Mouse (Mus musculus) myocyte (in vitro differentiated cells): ENCODE data around the gene Szrd1. TPM values are rescaled to one million over a fixed set of nuclear protein-coding genes. Genes with fewer than 3 reads are reported as not detected.
"Not testable (repeated sequence)": the region's sequence is repeated elsewhere in the genome, so short reads cannot be mapped to it uniquely, and the experiment has no call there.

Experiments
- H3K27me3 ChIP-seq: one replicate; pipeline ENCODE4 v1.6.1; 2011; ENCODE audit not compliant: control insufficient read depth, insufficient read depth, insufficient read length
- H3K36me3 ChIP-seq: one replicate; pipeline ENCODE4 v1.6.1; 2011; ENCODE audit not compliant: control insufficient read depth, insufficient read depth
- H3K4me2 ChIP-seq: one replicate; pipeline ENCODE4 v1.6.1; 2011; ENCODE audit warnings: low read depth, control low read depth
- H3K4me3 ChIP-seq: one replicate; pipeline ENCODE4 v1.5.1; 2011; ENCODE audit warnings: mild to moderate bottlenecking, control low read depth, moderate library complexity
- H3K79me2 ChIP-seq: one replicate; pipeline ENCODE4 v1.6.1; 2011; ENCODE audit not compliant: control insufficient read depth, insufficient read depth
- H3ac ChIP-seq: one replicate; pipeline ENCODE4 v1.6.1; 2011; ENCODE audit not compliant: control insufficient read depth, insufficient read length
- CEBPB ChIP-seq: IDR thresholded peaks from 2 replicates; pipeline ENCODE4 v1.6.1; 2011; ENCODE audit warnings: mild to moderate bottlenecking, moderate library complexity; ENCODE audit not compliant: poor library complexity, insufficient read depth, severe bottlenecking
- E2F4 ChIP-seq: IDR thresholded peaks from one replicate; pipeline ENCODE4 v1.6.1; 2011; ENCODE audit warnings: mild to moderate bottlenecking, control low read depth, moderate library complexity; ENCODE audit not compliant: insufficient read depth
- MAX ChIP-seq: IDR thresholded peaks from one replicate; pipeline ENCODE4 v1.6.1; 2011; ENCODE audit warnings: low read depth, mild to moderate bottlenecking, control low read depth
- MYOD1 ChIP-seq, 3 experiments: IDR thresholded peaks; one replicate each; pipeline ENCODE4 v1.6.1; 2011; ENCODE audit warnings: control low read depth in 2 of 3, low read depth in 2 of 3, mild to moderate bottlenecking in 2 of 3, moderate library complexity in 1 of 3; ENCODE audit not compliant: insufficient read length in 2 of 3, control insufficient read depth in 1 of 3
- MYOG ChIP-seq, 3 experiments: IDR thresholded peaks; one replicate each; pipeline ENCODE4 v1.6.1; 2011; ENCODE audit warnings: control low read depth in 2 of 3, low read depth in 2 of 3, mild to moderate bottlenecking in 2 of 3; ENCODE audit not compliant: insufficient read length in 2 of 3, control insufficient read depth in 1 of 3, insufficient read depth in 1 of 3
- POLR2A ChIP-seq: IDR thresholded peaks from one replicate; pipeline ENCODE4 v1.6.1; 2011; ENCODE audit warnings: low read depth, mild to moderate bottlenecking, control low read depth, moderate library complexity; ENCODE audit not compliant: insufficient read length
- POLR2AphosphoS2 ChIP-seq: IDR thresholded peaks from one replicate; pipeline ENCODE4 v1.6.1; 2011; ENCODE audit warnings: low read depth, control low read depth; ENCODE audit not compliant: insufficient read length
- REST ChIP-seq: IDR thresholded peaks from one replicate; pipeline ENCODE4 v1.6.1; 2011; ENCODE audit warnings: mild to moderate bottlenecking, control low read depth, moderate library complexity; ENCODE audit not compliant: insufficient read depth, insufficient read length
- SRF ChIP-seq: IDR thresholded peaks from one replicate; pipeline ENCODE4 v1.6.1; 2011; ENCODE audit warnings: low read depth; ENCODE audit not compliant: control insufficient read depth, insufficient read length
- TCF12 ChIP-seq: IDR thresholded peaks from one replicate; pipeline ENCODE4 v1.6.1; 2011; ENCODE audit warnings: mild to moderate bottlenecking, control low read depth; ENCODE audit not compliant: poor library complexity, insufficient read depth, severe bottlenecking
- TCF3 ChIP-seq: IDR thresholded peaks from one replicate; pipeline ENCODE4 v1.6.1; 2011; ENCODE audit warnings: low read depth, control low read depth; ENCODE audit not compliant: insufficient read length
- USF1 ChIP-seq: IDR thresholded peaks from one replicate; pipeline ENCODE4 v1.6.1; 2011; ENCODE audit warnings: low read depth, mild to moderate bottlenecking, control low read depth, moderate library complexity
- polyA plus RNA-seq: library from polyadenylated mRNA; unstranded; fragments of >200 nt; fragmentation: generic; extraction: Trizol; gene quantifications from one replicate; pipeline ENCODE4 v1.2.1, GENCODE M21; 2012; ENCODE audit warnings: missing spikeins

The Szrd1 gene
- polyA plus RNA-seq, 1 experiment, result 107 TPM

DNA sequence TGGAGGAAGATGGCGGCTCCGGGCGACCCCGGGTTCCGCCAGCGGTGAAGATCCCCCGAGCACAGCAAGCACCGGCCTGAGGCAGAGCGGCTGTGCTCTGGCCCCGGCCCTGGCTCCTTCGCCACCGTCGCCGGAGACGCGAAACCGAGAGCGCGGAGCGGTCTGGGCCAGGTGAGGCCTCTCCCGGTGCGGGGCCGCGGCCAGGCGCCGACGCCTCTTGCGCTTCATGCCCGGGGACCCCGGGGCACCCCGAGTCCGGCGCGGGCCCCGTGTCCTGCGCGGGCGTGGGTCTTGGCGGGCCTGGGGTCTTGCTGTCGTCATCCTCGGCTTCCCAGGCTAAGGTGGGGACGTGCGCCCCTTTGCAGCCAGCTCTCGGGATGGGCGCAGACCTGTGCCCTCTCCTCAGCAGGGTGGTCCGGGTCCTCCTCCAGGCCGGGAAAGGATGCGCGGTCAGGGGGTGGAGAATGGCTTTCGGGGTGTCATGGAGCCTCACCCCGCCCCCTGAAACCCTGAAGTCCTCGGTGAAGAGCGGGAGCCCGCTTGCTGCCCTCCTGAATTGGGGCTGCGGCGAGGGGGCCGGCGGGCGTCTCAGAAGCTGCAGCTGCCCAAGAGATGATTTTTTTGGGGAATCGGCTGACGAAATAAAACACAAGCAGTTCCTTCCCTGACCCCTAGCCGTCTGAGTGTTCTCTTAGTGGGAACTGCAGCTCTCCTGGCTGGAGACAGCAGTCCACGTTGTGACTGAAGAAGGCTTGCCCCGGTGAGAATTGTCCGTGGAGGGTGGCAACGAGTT, 8.6 kb upstream of the Szrd1 start:
- peak overlapping the region; percentile 38 for H3ac ChIP-seq
- H3K4me3 ChIP-seq, result peak overlapping the region; percentile 73
- no peaks in the 10 kb centered on the region for H3K27me3 ChIP-seq
- H3K79me2 ChIP-seq, result peaks cover 51% of the 10 kb centered on the region
- H3K36me3 ChIP-seq, result no peaks in the 10 kb centered on the region
- TF ChIP-seq POLR2A, result no peak
- no peak for TF ChIP-seq MYOD1 (IDR thresholded peaks at IDR 0.05; ENCODE audit: control insufficient read depth in 1 of 3, insufficient read length in 2 of 3, low read depth in 2 of 3)
- no peak for TF ChIP-seq SRF
- TF ChIP-seq E2F4, result no peak
- no peak for TF ChIP-seq TCF3
- TF ChIP-seq USF1, result no peak
- TF ChIP-seq REST, result no peak
- no peak for TF ChIP-seq MYOG (IDR thresholded peaks at IDR 0.05; ENCODE audit: control insufficient read depth in 1 of 3, insufficient read depth in 1 of 3, insufficient read length in 2 of 3, low read depth in 2 of 3)
- TF ChIP-seq POLR2AphosphoS2, result no peak
- no peak for TF ChIP-seq TCF12
- no peak for TF ChIP-seq CEBPB
- peak overlapping the region; percentile 81 for H3K4me2 ChIP-seq

DNA sequence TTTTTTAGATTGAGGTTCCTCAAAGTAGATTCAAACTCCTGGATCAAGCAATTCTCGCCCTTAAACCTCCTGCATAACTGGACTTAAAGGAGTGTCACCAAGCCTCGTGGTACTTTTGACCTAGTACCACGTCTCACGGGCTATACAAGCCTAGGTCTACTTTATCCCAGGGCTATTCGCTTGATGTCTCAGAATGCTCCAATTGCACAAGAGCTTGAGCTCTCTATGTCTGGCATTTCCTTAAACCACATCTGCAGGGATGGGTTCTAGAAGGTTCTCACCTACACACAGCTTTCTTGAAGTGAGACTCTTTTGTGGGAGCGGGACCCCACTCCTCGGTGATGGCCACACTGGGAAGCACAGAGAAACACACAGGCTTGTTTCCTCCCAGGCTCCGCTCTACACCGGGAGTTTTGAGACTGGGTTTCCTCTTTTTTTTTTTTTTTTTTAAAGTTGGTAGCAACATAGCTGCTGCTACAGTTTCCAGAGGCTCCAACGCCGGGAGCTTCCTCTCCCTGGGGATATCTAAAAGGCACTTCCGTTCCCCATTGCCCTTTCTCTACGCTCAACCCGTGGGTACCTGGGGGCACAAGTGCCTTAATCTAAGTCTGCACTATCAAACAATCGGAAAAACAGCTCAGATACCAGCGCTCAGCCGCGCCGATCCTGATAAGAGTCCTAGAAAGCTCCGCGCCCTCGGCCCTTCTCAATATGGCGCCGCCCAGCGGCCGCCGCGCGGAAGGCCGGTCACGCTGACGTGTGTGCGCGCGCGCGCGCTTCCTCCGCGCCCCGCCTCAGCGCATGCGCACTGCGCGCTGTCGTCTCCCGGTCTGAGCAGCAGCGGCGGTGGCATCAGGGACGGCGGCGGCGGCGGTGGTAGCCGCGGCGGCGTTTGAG, 7.8 kb upstream of the Szrd1 start, which contains the start of gene Fbxo42:
TSS of gene Fbxo42 (plus strand) at position 802 of the 897 bp plus-strand sequence.
- Histone ChIP-seq H3ac (peak within 1 kb of the TSS; percentile 38), H3K79me2 (peaks cover 43% of the 10 kb centered on the region), H3K36me3 (no peaks in the 10 kb centered on the region), H3K4me2 (peak within 1 kb of the TSS; percentile 95), H3K4me3 (peak within 1 kb of the TSS; percentile 73), H3K27me3 (no peaks in the 10 kb centered on the region)
- TF ChIP-seq MYOG (IDR thresholded peaks at IDR 0.05; ENCODE audit: control insufficient read depth in 1 of 3, insufficient read depth in 1 of 3, insufficient read length in 2 of 3, low read depth in 2 of 3), result peak in 2 of 3 experiments; percentile 4
- TF ChIP-seq CEBPB, result 0 out of 2 replicates have a peak, but pooled peaks have one; percentile 25
- peak; percentile 62 for TF ChIP-seq E2F4
- TF ChIP-seq REST, result no peak
- peak; percentile 87 for TF ChIP-seq POLR2AphosphoS2
- TF ChIP-seq TCF12, result no peak
- no peak for TF ChIP-seq USF1
- TF ChIP-seq TCF3, result no peak
- no peak for TF ChIP-seq MAX
- peak; percentile 93 for TF ChIP-seq POLR2A
- TF ChIP-seq MYOD1 (IDR thresholded peaks at IDR 0.05; ENCODE audit: control insufficient read depth in 1 of 3, insufficient read length in 2 of 3, low read depth in 2 of 3), result no peak

DNA sequence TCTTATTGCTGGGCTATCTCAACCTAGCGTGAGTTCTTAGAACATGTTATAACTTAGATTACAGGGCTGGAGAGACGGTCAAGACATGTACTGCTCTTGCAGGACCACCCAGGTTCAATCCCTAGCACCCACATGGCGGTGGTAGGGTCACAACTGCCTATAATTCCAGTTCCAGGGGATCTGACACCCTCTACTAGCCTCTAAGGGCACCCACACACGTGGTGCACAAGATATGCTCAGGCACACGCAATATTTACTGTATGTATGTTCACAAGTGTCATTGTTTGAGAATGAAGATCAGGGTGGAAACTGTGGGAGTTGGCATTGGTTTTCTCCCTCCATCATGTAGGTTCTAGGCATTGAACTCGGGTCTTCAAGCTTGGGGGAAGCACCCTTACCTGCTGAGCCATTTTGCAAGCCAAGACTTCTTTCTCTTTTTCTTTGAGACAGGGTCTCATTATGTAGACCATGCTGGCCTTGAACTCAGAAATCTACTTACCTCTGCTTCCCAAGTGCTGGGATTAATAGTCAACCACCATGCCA, 7.0 kb upstream of the Szrd1 start:
- no peak for TF ChIP-seq E2F4
- TF ChIP-seq POLR2AphosphoS2, result no peak
- TF ChIP-seq POLR2A, result no peak
- TF ChIP-seq MAX, result no peak
- no peak for TF ChIP-seq MYOD1 (IDR thresholded peaks at IDR 0.05; ENCODE audit: control insufficient read depth in 1 of 3, insufficient read length in 2 of 3, low read depth in 2 of 3)
- TF ChIP-seq TCF12, result no peak
- no peak for TF ChIP-seq TCF3
- TF ChIP-seq REST, result no peak
- TF ChIP-seq MYOG (IDR thresholded peaks at IDR 0.05; ENCODE audit: control insufficient read depth in 1 of 3, insufficient read depth in 1 of 3, insufficient read length in 2 of 3, low read depth in 2 of 3), result no peak
- TF ChIP-seq SRF, result no peak
- no peak for TF ChIP-seq USF1
- TF ChIP-seq CEBPB, result no peak
- Histone ChIP-seq H3K4me2 (peak overlapping the region; percentile 95), H3K27me3 (no peaks in the 10 kb centered on the region), H3K79me2 (peaks cover 35% of the 10 kb centered on the region), H3K36me3 (no peaks in the 10 kb centered on the region), H3ac (no peak overlapping the region), H3K4me3 (peak overlapping the region; percentile 73)

GRCm38 (mm10) chr4:141145124-141145523, 5.5 kb upstream of the Szrd1 start:
- peaks cover 20% of the 10 kb centered on the region for H3K79me2 ChIP-seq
- H3K4me2 ChIP-seq, H3K36me3 ChIP-seq, H3K27me3 ChIP-seq, H3K4me3 ChIP-seq, H3ac ChIP-seq: not testable (repeated sequence)
